Mouse (Mus musculus) neural tube, embryonic 11.5 days (tissue): ENCODE measurements at regions not wholly inside any gene's neighbourhood (a gene's known extent, or its start where the extent isn't known, plus 50 kb on each side); places are given as distances from the start of the nearest gene placed in this dataset.

Experiments used
- ATAC-seq: fragments of 200-750 bp; cut with Nextera tagmentation; 2 replicates; pipeline ENCODE4 v1.8.0; 2017; ENCODE audit warnings: moderate number of reproducible peaks, mild to moderate bottlenecking, moderate TSS enrichment, moderate library complexity; ENCODE audit not compliant: insufficient read depth, low FRiP score, low TSS enrichment
- DNase-seq: peaks from one replicate; pipeline ENCODE4 v3.0.0-alpha.2; 2015; ENCODE audit warnings: low spot score
- H3K27ac ChIP-seq: fragments of 300-500 bp; sonication (generic); 2 replicates; pipeline ENCODE4 v1.5.1; 2014; ENCODE audit warnings: low read depth, mild to moderate bottlenecking, low read length
- H3K27me3 ChIP-seq: fragments of 300-500 bp; sonication (generic); 2 replicates; pipeline ENCODE4 v1.6.1; 2014; ENCODE audit warnings: mild to moderate bottlenecking, low read length, mixed read lengths; ENCODE audit not compliant: control insufficient read depth, insufficient read depth
- H3K36me3 ChIP-seq: fragments of 300-500 bp; sonication (generic); 2 replicates; pipeline ENCODE4 v1.6.1; 2014; ENCODE audit warnings: mild to moderate bottlenecking, low read length, moderate library complexity, mixed read lengths; ENCODE audit not compliant: control insufficient read depth, insufficient read depth
- H3K4me1 ChIP-seq: fragments of 300-500 bp; sonication (generic); 2 replicates; pipeline ENCODE4 v1.6.1; 2014; ENCODE audit warnings: low read length, mixed read lengths; ENCODE audit not compliant: control insufficient read depth, insufficient read depth
- H3K4me2 ChIP-seq: fragments of 300-500 bp; sonication (generic); 2 replicates; pipeline ENCODE4 v1.6.1; 2014; ENCODE audit warnings: low read depth, mild to moderate bottlenecking, moderate library complexity
- H3K4me3 ChIP-seq: fragments of 300-500 bp; sonication (generic); 2 replicates; pipeline ENCODE4 v1.5.1; 2014; ENCODE audit warnings: low read depth, low read length
- H3K9ac ChIP-seq: fragments of 300-500 bp; sonication (generic); 2 replicates; pipeline ENCODE4 v1.6.1; 2014; ENCODE audit warnings: mild to moderate bottlenecking, low read length
- H3K9me3 ChIP-seq: fragments of 300-500 bp; sonication (generic); 2 replicates; pipeline ENCODE4 v1.6.1; 2016; ENCODE audit warnings: low read length; ENCODE audit not compliant: control insufficient read depth
- WGBS: fragments of 180-500 bp; shearing (Covaris S2); extraction: QIAGEN DNeasy Blood & Tissue Kit; methylation state at CpG from one replicate; pipeline ENCODE4 v1.1.7; 2014; 5-methylcytosine and 5-hydroxymethylcytosine counted together

GRCm38 (mm10) chr15:52639790-52640189 is 1244.9 kb upstream of the Gm7489 start:
- Histone ChIP-seq H3K9me3 (no peaks in the 10 kb centered on the region), H3K27ac (no peak overlapping the region), H3K4me3 (no peak overlapping the region), H3K9ac (no peak overlapping the region), H3K4me2 (no peak overlapping the region), H3K36me3 (no peaks in the 10 kb centered on the region), H3K4me1 (no peaks in the 10 kb centered on the region), H3K27me3 (no peaks in the 10 kb centered on the region)
- ATAC-seq: no peak
- 91% methylated on average over 3 of the region's 3 CpGs for WGBS
- no peak for DNase-seq

DNA sequence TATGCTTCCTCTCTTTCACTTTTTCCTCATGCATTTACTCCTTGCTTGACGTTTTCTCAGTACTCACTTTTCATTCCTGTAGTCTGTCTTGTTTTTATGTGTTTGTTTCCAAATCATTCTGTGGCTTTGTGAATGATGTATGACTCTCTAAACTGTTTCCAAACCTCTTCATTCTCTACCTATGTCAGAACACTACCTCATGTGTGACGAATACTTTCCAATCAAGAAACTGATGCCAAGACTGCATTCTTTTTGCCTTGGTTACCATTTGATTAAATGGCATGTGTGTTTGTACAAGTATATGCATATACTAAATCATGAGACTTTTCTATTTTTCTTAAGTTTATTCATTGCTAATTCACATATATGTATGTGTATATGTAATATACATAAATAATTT is 1238.7 kb upstream of the Gm7489 start:
- H3K4me3 ChIP-seq: no peak overlapping the region
- H3K36me3 ChIP-seq: no peaks in the 10 kb centered on the region
- H3K27ac ChIP-seq: no peak overlapping the region
- H3K4me2 ChIP-seq: no peak overlapping the region
- no peak overlapping the region for H3K9ac ChIP-seq
- 85% methylated on average over 2 of the region's 2 CpGs for WGBS
- no peaks in the 10 kb centered on the region for H3K4me1 ChIP-seq
- DNase-seq: no peak
- no peaks in the 10 kb centered on the region for H3K9me3 ChIP-seq
- ATAC-seq: no peak
- H3K27me3 ChIP-seq: no peaks in the 10 kb centered on the region

DNA sequence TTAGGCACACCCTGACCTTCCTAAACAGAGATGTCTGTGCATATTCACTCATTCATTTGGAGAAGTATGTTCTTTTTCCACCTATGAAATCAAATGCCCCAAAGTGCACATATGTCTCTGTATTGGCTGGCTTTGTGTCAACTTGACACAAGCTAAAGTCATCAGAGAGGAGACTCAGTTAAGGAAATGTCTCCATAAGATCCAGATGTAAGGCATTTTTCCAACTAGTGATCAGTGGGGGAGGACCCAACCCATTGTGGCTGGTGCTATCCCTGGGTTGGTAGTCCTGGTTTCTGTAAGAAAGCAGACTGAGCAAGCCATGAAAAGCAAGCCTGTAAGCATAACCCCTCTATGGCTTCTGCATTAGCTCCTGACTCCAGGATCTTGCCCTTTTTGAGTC is 1226.8 kb upstream of the Gm7489 start:
- no peaks in the 10 kb centered on the region for H3K27me3 ChIP-seq
- no peak overlapping the region for H3K4me3 ChIP-seq
- no peak overlapping the region for H3K27ac ChIP-seq
- no peaks in the 10 kb centered on the region for H3K36me3 ChIP-seq
- no peak overlapping the region for H3K4me2 ChIP-seq
- ATAC-seq (no peak), DNase-seq (no peak)
- no peaks in the 10 kb centered on the region for H3K4me1 ChIP-seq
- H3K9ac ChIP-seq: no peak overlapping the region
- no peaks in the 10 kb centered on the region for H3K9me3 ChIP-seq
